Mouse (Mus musculus) midbrain, embryonic 12.5 days (tissue): ENCODE results near the gene Olfr211. TPM values are rescaled to one million over a fixed set of nuclear protein-coding genes. Genes with fewer than 3 reads are reported as not detected.
A peak's percentile ranks its signal among the peaks of the same experiment; 100 is the strongest.

Experiments used
- ATAC-seq: fragments of 200-750 bp; cut with Nextera tagmentation; 2 replicates; pipeline ENCODE4 v1.8.0; 2017; ENCODE audit warnings: low read depth, moderate TSS enrichment, moderate library complexity; ENCODE audit not compliant: low FRiP score
- H3K27ac ChIP-seq: fragments of 300-500 bp; sonication (generic); replicated peaks from 2 replicates; pipeline ENCODE4 v1.5.1; 2016; ENCODE audit warnings: mild to moderate bottlenecking
- H3K27me3 ChIP-seq: fragments of 300-500 bp; sonication (generic); 2 replicates; pipeline ENCODE4 v1.6.1; 2016; ENCODE audit warnings: mild to moderate bottlenecking
- H3K36me3 ChIP-seq: fragments of 300-500 bp; sonication (generic); 2 replicates; pipeline ENCODE4 v1.6.1; 2016
- H3K4me1 ChIP-seq: fragments of 300-500 bp; sonication (generic); 2 replicates; pipeline ENCODE4 v1.6.1; 2016
- H3K4me2 ChIP-seq: fragments of 300-500 bp; sonication (generic); replicated peaks from 2 replicates; pipeline ENCODE4 v1.6.1; 2016; ENCODE audit warnings: mild to moderate bottlenecking, moderate library complexity
- H3K4me3 ChIP-seq: fragments of 300-500 bp; sonication (generic); 2 replicates; pipeline ENCODE4 v1.5.1; 2016; ENCODE audit warnings: mild to moderate bottlenecking
- H3K9ac ChIP-seq: fragments of 300-500 bp; sonication (generic); replicated peaks from 2 replicates; pipeline ENCODE4 v1.6.1; 2016; ENCODE audit warnings: mild to moderate bottlenecking, moderate library complexity
- H3K9me3 ChIP-seq: fragments of 300-500 bp; sonication (generic); 2 replicates; pipeline ENCODE4 v1.6.1; 2016; ENCODE audit warnings: mild to moderate bottlenecking
- WGBS: fragments of 180-500 bp; shearing (Covaris S2); methylation state at CpG from one replicate; pipeline ENCODE4 v1.1.7; 2016; 5-methylcytosine and 5-hydroxymethylcytosine counted together
- polyA plus RNA-seq: library from polyadenylated mRNA; unstranded; fragments of >200 nt; fragmentation: Nextera tagmentation; extraction: Ambion mirVana; gene quantifications from 2 replicates; pipeline ENCODE4 v1.2.1, GENCODE M21; 2016

The Olfr211 gene
- not detected in 2 replicates for polyA plus RNA-seq

DNA sequence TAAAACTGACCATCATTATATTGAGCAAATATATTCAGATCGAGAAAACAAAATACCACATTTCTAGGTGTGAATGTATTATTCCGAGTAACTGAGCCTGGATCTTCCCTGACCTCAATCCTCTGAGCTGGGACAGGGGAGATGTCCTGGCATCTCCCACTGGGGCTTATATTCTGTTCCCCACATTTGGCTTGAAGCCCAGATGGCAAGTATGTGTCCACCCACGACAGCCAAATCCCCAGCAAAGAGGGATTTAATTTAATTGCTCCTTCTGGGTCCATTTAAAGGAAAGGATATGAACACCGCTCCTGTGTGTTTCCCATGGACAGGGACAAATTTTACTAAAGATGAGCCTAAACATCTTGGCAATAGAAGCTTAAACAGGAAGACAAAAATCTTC is at the start of gene Olfr211:
Gene Olfr211, plus strand, starts transcription at position 301 of the 400 bp plus-strand sequence.
- Histone ChIP-seq H3K27me3 (no peaks in the 10 kb centered on the region), H3K27ac (no peak within 1 kb of the TSS), H3K4me1 (no peaks in the 10 kb centered on the region), H3K36me3 (no peaks in the 10 kb centered on the region), H3K4me2 (no peak within 1 kb of the TSS), H3K9ac (no peak within 1 kb of the TSS), H3K9me3 (no peaks in the 10 kb centered on the region), H3K4me3 (no peak within 1 kb of the TSS)
- WGBS: 72% methylated on average over 4 of the region's 4 CpGs
- ATAC-seq: no peak

DNA sequence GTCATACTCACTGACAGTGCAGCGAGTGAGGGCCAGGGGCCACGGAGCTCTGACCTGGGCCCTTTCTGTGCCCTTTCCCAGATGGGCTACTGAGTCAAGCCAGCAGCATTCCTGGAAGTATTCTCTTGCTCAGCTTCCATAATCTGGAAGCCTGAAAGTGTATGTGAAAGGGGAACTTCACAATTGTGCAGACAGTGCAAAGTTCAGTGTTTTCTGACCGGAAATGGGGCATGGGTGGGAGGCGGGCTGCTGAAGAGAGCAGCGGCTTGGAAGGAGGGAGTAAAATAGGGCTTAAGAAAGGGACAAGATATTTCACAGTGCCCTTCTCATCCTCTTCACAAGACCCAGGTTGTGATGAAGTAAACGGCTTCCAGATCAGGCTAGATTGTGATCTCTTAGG is 49.4 kb upstream of the Olfr211 start:
- Histone ChIP-seq H3K4me1 (no peaks in the 10 kb centered on the region), H3K27me3 (no peaks in the 10 kb centered on the region), H3K27ac (no peak overlapping the region), H3K36me3 (no peaks in the 10 kb centered on the region), H3K9ac (no peak overlapping the region), H3K9me3 (no peaks in the 10 kb centered on the region), H3K4me3 (no peak overlapping the region), H3K4me2 (no peak overlapping the region)
- WGBS: 91% methylated on average over 6 of the region's 6 CpGs
- ATAC-seq: no peak

DNA sequence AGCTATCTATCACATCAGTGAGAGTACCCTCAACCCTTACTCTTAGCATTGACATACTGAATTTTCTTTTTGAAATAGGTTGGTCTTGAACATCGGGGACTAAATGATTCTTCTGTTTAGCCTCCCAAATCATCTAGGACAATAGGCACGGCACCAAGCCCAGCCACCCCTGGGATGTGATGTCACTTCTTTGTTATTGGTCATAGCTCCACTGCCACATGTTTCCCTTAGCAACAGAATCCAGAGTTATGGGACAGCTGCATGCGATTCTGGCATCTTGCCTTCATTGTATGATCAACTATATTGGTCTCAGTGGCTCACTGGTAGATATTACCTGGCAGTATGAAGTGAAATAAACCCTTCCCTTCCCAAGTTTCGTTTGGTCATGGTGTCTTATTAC is 48.4 kb upstream of the Olfr211 start:
- no peaks in the 10 kb centered on the region for H3K4me1 ChIP-seq
- 73% methylated on average over 4 of the region's 4 CpGs for WGBS

DNA sequence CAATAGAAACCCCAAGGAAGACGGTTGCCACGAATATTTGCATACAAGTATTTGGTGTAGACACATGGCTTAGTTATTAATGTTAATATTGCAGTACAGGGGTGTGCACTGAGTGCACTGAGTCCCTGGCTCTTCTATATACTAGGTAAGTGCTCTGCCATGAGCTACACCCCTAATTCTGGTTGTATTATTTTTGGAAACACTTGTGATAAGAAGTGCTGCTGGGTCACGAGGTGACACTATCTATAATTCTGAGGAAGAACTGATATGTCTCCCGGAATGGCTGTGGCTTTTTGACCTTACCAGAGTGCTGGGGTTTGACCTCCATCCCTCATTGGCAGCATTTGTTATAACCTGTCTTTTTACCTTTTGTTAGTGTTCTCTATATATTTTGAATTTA is 48.0 kb upstream of the Olfr211 start:
- no peak for ATAC-seq
- no peaks in the 10 kb centered on the region for H3K36me3 ChIP-seq
- 87% methylated on average over 4 of the region's 4 CpGs for WGBS
- H3K27me3 ChIP-seq: no peaks in the 10 kb centered on the region
- H3K4me2 ChIP-seq: no peak overlapping the region
- no peak overlapping the region for H3K4me3 ChIP-seq
- H3K27ac ChIP-seq: no peak overlapping the region
- H3K9me3 ChIP-seq: no peaks in the 10 kb centered on the region
- H3K9ac ChIP-seq: no peak overlapping the region
- H3K4me1 ChIP-seq: no peaks in the 10 kb centered on the region

More for the DNA sequence above, 48.4 kb upstream of the Olfr211 start:
- H3K36me3 ChIP-seq: no peaks in the 10 kb centered on the region
- ATAC-seq: no peak
- H3K9ac ChIP-seq: no peak overlapping the region
- no peaks in the 10 kb centered on the region for H3K9me3 ChIP-seq
- H3K27me3 ChIP-seq: no peaks in the 10 kb centered on the region
- H3K4me2 ChIP-seq: no peak overlapping the region
- no peak overlapping the region for H3K27ac ChIP-seq
- H3K4me3 ChIP-seq: no peak overlapping the region

DNA sequence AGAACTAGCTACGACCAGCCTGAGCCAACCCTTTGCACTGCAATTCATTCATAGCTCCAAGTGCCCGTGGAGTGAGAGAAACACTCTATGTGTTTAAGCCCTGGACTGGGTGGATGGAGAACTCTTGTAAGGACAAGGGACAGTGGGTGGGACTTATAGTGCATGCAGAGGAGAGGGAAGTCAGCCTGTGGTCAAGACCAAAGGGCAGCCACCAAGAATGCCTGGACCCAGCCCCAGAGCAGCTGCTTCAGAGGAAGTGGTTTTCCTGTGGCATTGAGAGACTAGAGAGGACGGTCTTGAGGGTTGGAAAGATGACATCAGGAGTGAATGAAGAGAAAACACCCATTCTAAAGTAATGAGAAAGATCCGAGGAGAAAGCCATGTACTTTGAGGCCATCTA is 33.1 kb upstream of the Olfr211 start:
- H3K4me3 ChIP-seq: no peak overlapping the region
- 80% methylated on average over 4 of the region's 4 CpGs for WGBS
- no peak for ATAC-seq
- no peak overlapping the region for H3K27ac ChIP-seq
- no peak overlapping the region for H3K4me2 ChIP-seq
- H3K9ac ChIP-seq: no peak overlapping the region
- peaks cover 4% of the 10 kb centered on the region for H3K4me1 ChIP-seq
- H3K36me3 ChIP-seq: no peaks in the 10 kb centered on the region
- peaks cover 19% of the 10 kb centered on the region for H3K27me3 ChIP-seq
- no peaks in the 10 kb centered on the region for H3K9me3 ChIP-seq

DNA sequence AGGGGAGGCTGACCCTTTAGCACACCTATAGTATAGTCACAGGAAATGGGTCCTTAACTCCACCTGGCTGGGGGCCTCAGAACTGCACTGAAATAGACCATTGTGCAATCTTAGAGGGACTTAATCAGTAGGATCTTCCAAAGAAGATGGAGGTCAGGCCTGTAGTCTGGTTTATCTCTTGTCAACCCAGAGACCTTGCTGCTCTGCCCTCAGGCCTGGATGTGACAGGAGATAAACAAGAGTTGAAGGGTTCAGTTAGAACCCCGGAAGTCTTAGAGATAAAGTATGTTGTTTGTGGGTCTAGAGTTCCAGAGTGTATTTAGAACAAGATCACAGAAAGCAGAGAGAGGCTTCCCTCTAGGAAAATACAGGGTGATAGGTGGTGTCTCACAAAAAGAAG is 32.4 kb upstream of the Olfr211 start:
- H3K27me3 ChIP-seq: peaks cover 26% of the 10 kb centered on the region
- H3K4me3 ChIP-seq: no peak overlapping the region
- H3K27ac ChIP-seq: no peak overlapping the region
- WGBS: 86% methylated on average over 1 of the region's 1 CpGs
- no peak overlapping the region for H3K9ac ChIP-seq
- H3K9me3 ChIP-seq: no peaks in the 10 kb centered on the region
- no peak overlapping the region for H3K4me2 ChIP-seq
- peaks cover 8% of the 10 kb centered on the region for H3K4me1 ChIP-seq
- H3K36me3 ChIP-seq: no peaks in the 10 kb centered on the region
- ATAC-seq: no peak

DNA sequence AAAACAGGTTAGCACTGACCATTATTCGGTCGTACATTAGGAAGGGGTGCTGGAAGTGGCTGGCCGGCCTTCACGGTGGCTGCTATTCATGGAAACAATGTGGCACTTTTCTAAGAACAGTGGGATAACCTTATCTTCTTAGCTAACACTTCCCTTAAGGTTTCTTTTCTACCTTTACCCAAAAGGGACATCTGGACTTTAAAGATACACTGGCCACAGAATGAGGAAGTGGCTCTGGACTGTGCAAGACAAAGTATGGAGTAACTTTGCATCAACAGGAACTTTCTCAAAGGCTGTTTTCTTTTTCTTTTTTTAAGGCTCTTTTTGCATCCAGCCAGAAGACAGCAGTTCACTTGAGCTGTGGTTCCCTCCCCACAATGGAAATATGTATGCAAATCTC is 30.2 kb upstream of the Olfr211 start:
- H3K36me3 ChIP-seq: no peaks in the 10 kb centered on the region
- 80% methylated on average over 4 of the region's 4 CpGs for WGBS
- ATAC-seq: no peak
- no peak overlapping the region for H3K4me2 ChIP-seq
- peaks cover 38% of the 10 kb centered on the region for H3K27me3 ChIP-seq
- H3K4me3 ChIP-seq: no peak overlapping the region
- no peak overlapping the region for H3K9ac ChIP-seq
- no peaks in the 10 kb centered on the region for H3K9me3 ChIP-seq
- peaks cover 8% of the 10 kb centered on the region for H3K4me1 ChIP-seq
- no peak overlapping the region for H3K27ac ChIP-seq

DNA sequence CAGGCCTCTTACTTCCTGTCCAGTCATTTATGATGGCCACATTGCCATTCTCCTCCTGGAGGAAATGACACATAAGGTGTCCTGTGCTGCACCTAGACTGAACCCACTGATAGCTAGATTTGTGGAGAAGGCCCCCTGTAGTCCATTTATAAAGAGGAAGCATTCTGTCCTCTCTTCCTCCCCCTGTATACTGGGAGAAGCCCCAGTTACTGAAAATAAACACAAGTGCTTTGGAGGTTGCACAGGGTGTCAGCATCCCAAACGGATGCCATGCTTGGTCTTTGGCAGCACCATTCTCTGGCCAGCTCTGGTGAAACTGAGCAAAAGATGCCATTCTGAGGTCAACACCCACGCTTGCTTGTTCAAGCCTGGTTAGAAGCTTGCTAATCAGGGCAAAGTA is 29.7 kb upstream of the Olfr211 start:
- Histone ChIP-seq H3K4me2 (no peak overlapping the region), H3K36me3 (no peaks in the 10 kb centered on the region), H3K4me3 (no peak overlapping the region), H3K27me3 (peaks cover 38% of the 10 kb centered on the region), H3K4me1 (peaks cover 8% of the 10 kb centered on the region), H3K9ac (no peak overlapping the region), H3K9me3 (no peaks in the 10 kb centered on the region), H3K27ac (no peak overlapping the region)
- WGBS: 76% methylated on average over 2 of the region's 2 CpGs
- no peak for ATAC-seq

DNA sequence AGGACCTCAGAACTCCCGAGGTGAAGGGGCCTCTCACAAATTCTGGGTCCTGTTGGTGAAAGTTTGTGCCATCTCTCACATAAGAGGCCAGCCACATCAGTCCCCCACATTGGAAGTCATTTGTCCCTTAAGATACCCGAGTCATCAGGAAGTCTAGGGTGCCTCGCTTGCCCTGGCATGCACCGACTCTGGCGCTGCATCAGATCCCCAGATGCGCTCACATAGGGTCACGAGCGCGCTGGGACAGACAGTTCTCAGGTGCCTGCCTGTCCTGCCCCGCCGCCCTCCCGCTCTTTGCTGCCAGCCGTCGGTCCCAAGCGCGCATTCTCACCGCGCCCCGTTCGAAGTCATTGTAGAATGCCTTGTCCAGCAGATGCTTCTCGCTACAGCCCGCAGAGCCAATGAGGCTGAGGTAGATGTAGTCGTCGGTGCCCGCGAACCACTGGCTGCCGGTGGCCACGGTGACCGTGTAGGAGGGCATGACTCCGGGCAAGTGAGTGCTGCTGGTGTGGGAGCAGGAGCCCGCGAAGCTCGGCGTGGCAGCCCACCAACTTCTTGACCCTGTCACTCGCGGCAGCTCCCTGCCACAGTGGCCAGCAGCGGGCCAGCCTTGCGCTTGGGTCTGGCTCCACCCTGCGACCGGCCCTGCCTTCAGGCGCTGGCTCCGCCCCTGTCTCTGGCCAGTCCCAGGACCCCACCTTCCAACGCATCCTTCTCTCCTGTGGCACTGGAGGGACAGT is 28.2 kb upstream of the Olfr211 start, which contains the start of gene Alox5:
Gene Alox5, minus strand, starts transcription at position 635 of the 740 bp plus-strand sequence.
- no peaks in the 10 kb centered on the region for H3K9me3 ChIP-seq
- peak; percentile 74 for ATAC-seq
- H3K4me1 ChIP-seq: peaks cover 8% of the 10 kb centered on the region
- peak within 1 kb of the TSS; percentile 42 for H3K4me3 ChIP-seq
- peak within 1 kb of the TSS; percentile 74 for H3K4me2 ChIP-seq
- peak within 1 kb of the TSS; percentile 45 for H3K9ac ChIP-seq
- no peak within 1 kb of the TSS for H3K27ac ChIP-seq
- WGBS: 3% methylated on average over 43 of the region's 43 CpGs
- peaks cover 38% of the 10 kb centered on the region for H3K27me3 ChIP-seq
- H3K36me3 ChIP-seq: no peaks in the 10 kb centered on the region

DNA sequence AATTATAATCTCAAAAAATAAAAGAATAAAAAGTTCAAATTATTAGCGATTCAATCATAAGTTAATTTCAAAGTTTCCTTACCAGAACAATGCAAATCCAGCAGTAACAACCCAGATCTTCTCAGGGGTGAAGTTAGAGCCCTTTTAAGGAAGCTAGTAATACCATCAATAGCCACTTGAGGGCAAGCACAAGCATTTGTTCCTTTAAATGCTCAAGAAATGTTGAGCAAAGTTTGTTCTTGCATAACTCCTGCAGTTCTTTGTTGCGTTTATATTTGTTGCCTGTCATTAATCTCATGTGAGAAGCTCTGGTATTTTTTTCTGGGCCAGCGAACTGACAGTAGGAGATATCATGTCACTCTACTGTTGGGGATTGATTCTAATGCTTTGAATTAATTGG is 20.8 kb upstream of the Olfr211 start:
- Histone ChIP-seq H3K4me3 (no peak overlapping the region), H3K27me3 (no peaks in the 10 kb centered on the region), H3K4me2 (no peak overlapping the region), H3K9me3 (no peaks in the 10 kb centered on the region), H3K36me3 (no peaks in the 10 kb centered on the region), H3K27ac (no peak overlapping the region), H3K4me1 (no peaks in the 10 kb centered on the region), H3K9ac (no peak overlapping the region)
- 37% methylated on average over 3 of the region's 3 CpGs for WGBS
- ATAC-seq: no peak

DNA sequence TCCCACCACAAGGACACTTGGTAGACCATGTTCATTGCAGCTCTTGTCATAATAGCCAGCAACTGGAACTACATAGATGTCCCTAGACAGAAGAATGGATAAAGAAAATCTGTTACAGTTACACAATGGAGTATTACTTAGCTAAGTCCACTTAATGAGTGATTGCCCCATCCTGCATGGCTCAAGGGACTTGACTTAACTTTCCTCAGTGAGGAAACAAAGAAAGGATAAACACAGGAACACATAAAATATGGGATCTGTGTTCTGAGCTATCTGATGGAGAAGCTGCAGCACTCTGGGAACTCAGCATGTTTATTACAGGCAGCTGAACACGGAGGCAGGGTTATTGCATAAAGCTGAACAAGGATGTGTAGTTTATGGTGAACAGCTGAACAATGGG is 3.8 kb upstream of the Olfr211 start:
- Histone ChIP-seq H3K27ac (no peak overlapping the region), H3K36me3 (no peaks in the 10 kb centered on the region), H3K4me1 (no peaks in the 10 kb centered on the region), H3K4me3 (no peak overlapping the region), H3K9me3 (no peaks in the 10 kb centered on the region), H3K9ac (no peak overlapping the region), H3K4me2 (no peak overlapping the region), H3K27me3 (no peaks in the 10 kb centered on the region)
- WGBS: 76% methylated on average over 1 of the region's 1 CpGs
- ATAC-seq: no peak

DNA sequence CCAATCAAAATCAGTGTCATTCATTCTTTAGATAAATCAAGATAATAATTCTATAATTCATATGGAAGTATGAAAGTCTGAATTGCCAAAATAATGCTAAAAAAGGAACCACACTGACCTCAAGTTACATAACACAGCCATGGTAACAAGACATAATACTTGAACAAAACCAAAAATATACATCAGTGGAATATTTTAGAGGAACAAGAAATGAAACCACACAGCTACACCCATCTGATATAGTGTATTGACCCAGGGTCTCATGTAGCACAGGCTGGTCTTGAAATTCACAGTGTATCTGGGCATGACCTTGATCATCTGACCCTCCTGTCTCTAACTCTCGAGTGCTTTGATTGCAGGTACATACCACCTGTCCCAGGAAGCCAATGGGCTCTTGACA is 2.1 kb upstream of the Olfr211 start:
- ATAC-seq: no peak
- no peak overlapping the region for H3K9ac ChIP-seq
- WGBS: 79% methylated on average over 1 of the region's 1 CpGs
- H3K27ac ChIP-seq: no peak overlapping the region
- no peak overlapping the region for H3K4me3 ChIP-seq
- H3K4me2 ChIP-seq: no peak overlapping the region
- no peaks in the 10 kb centered on the region for H3K36me3 ChIP-seq
- no peaks in the 10 kb centered on the region for H3K4me1 ChIP-seq
- H3K27me3 ChIP-seq: no peaks in the 10 kb centered on the region
- H3K9me3 ChIP-seq: no peaks in the 10 kb centered on the region

DNA sequence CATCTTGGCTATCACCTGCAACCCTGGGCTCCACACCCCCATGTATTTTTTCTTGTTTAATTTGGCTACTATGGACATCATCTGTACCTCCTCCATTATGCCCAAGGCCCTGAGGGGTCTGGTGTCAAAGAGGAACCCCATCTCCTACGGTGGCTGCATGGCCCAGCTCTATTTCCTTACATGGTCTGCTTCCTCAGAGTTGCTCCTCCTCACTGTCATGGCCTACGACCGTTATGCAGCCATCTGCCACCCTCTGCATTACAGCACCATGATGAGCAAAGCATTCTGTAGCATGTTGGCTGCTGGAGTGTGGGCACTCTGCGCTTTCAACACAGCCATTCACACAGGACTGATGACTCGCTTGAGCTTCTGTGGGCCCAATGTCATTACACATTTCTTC is 4.9 kb downstream of the Olfr211 start:
- ATAC-seq: no peak
- no peak overlapping the region for H3K27ac ChIP-seq
- no peaks in the 10 kb centered on the region for H3K4me1 ChIP-seq
- no peaks in the 10 kb centered on the region for H3K36me3 ChIP-seq
- H3K9me3 ChIP-seq: no peaks in the 10 kb centered on the region
- no peak overlapping the region for H3K4me3 ChIP-seq
- no peaks in the 10 kb centered on the region for H3K27me3 ChIP-seq
- 87% methylated on average over 5 of the region's 5 CpGs for WGBS
- no peak overlapping the region for H3K4me2 ChIP-seq
- no peak overlapping the region for H3K9ac ChIP-seq
